Mouse (Mus musculus): Measurements from ENCODE around the gene Olfr1513. TPM values are rescaled to one million over a fixed set of nuclear protein-coding genes. Genes with fewer than 3 reads are reported as not detected.
"Not testable (repeated sequence)": the region's sequence is repeated elsewhere in the genome, so short reads cannot be mapped to it uniquely, and the experiment has no call there.

Gene Olfr1513
- not detected in 2 replicates for polyA plus RNA-seq (2015; fragmentation: Nextera tagmentation; extraction: Ambion mirVana)

DNA sequence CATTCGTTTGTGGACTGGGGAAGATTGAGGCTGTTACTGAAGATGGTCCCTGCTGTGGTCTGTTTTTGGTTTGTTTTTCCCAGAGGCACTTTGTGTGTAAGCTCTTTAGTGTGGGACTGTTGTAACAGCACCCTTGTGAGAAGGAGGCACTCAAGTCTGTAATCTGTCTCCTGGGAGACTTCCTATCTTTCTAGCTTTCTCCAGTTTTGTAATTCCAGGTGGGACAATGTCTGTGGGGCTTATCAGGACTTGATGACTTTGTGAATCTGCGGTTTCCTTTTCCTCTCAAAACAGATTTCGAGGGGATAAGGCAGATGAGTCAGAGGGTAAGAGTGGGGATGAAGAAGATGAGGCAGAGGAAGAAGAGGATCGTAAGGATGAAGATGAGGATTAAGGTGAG lies at the start of gene Olfr1513:
TSS of gene Olfr1513 (minus strand) at position 101 of the 400 bp plus-strand sequence.
- WGBS: 65% methylated on average over 4 of the region's 4 CpGs
- Histone ChIP-seq H3K4me1 (replicated peaks; ENCODE audit: insufficient read depth, low read length) (no peaks in the 10 kb centered on the region), H3K9ac (ENCODE audit: low read depth, low read length) (no peak within 1 kb of the TSS), H3K36me3 (ENCODE audit: insufficient read depth, low read length) (no peaks in the 10 kb centered on the region), H3K9me3 (replicated peaks; ENCODE audit: low read length) (no peaks in the 10 kb centered on the region), H3K27ac (no peak within 1 kb of the TSS), H3K4me2 (ENCODE audit: low read length) (no peak within 1 kb of the TSS), H3K27me3 (ENCODE audit: insufficient read depth, low read length) (no peaks in the 10 kb centered on the region), H3K4me3 (replicated peaks; ENCODE audit: low read depth, low read length) (no peak within 1 kb of the TSS)
- DNase-seq (ENCODE audit: low spot score) (no peak), ATAC-seq (replicated peaks; ENCODE audit: low FRiP score, low read depth) (no peak)
- TF ChIP-seq CTCF (IDR thresholded peaks at IDR 0.05; ENCODE audit: low read depth): no peak

DNA sequence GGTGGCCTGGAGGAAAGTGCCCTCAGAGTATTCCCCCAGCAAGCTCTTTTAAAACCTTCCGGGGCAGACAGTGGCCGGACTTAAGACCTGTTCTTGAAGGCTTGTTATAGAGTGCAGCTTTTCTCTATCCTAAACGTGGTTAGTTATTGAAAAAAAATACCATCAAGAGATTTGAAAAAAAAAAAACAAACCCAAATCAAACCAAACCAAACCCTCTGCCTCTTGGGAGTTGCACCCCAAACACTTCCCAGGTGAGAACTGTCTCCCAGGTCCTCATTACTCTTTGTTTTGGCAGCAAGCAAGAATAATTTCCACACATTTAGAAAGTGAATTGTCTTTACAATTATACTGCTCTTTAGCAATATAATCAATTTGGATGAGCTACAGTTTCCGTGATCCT lies 41.1 kb upstream of the Olfr1513 start, which contains the start of gene Olfr1511:
TSS of gene Olfr1511 (minus strand) at position 101 of the 400 bp plus-strand sequence.
- ATAC-seq (replicated peaks; ENCODE audit: low FRiP score, low read depth) (no peak), DNase-seq (ENCODE audit: low spot score) (no peak)
- H3K36me3 ChIP-seq (ENCODE audit: insufficient read depth, low read length): no peaks in the 10 kb centered on the region
- no peak within 1 kb of the TSS for H3K4me3 ChIP-seq (replicated peaks; ENCODE audit: low read depth, low read length)
- no peaks in the 10 kb centered on the region for H3K4me1 ChIP-seq (replicated peaks; ENCODE audit: insufficient read depth, low read length)
- TF ChIP-seq CTCF (IDR thresholded peaks at IDR 0.05; ENCODE audit: low read depth): no peak
- H3K9ac ChIP-seq (ENCODE audit: low read depth, low read length): no peak within 1 kb of the TSS
- H3K4me2 ChIP-seq (ENCODE audit: low read length): no peak within 1 kb of the TSS
- H3K27ac ChIP-seq: no peak within 1 kb of the TSS
- 84% methylated on average over 4 of the region's 4 CpGs for WGBS
- H3K9me3 ChIP-seq (replicated peaks; ENCODE audit: low read length): no peaks in the 10 kb centered on the region
- no peaks in the 10 kb centered on the region for H3K27me3 ChIP-seq (ENCODE audit: insufficient read depth, low read length)

DNA sequence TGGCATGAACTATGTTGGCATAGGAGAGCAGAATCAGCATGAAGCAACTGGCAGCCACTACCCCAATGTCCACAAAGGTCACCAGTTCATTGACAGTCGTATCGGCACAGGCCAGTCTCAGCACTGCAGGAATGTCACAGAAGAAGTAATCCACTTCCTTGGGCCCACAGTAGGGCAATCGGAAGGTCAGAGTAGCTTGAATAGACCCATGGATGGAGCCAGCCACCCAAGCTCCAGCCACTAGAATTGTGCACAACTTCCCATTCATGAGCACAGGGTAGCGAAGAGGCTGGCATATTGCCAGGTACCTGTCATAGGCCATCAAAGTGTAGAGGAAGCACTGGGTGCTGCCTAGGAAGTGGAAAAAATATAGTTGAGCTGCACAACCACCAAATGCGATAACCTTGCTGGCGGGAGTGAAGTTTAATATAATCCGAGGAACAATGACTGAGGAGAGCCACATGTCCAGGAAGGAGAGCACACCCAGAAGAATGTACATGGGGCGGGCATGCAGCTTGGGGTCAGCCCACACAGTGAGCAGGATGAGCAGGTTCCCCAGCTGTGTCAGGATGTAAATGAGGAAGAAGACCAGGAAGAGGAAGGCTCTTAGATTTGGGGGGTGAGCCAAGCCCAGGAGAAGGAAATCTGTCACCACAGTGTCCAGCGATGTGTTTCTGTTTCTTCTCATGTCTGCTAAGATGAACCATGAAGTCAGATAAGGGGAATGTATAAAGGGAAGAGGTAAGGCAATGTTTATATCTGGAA lies 34.1 kb upstream of the Olfr1513 start:
- not testable (repeated sequence) for H3K27ac ChIP-seq; H3K4me3 ChIP-seq (replicated peaks; ENCODE audit: low read depth, low read length); H3K36me3 ChIP-seq (ENCODE audit: insufficient read depth, low read length); H3K4me2 ChIP-seq (ENCODE audit: low read length); H3K9me3 ChIP-seq (replicated peaks; ENCODE audit: low read length); ATAC-seq (replicated peaks; ENCODE audit: low FRiP score, low read depth); H3K4me1 ChIP-seq (replicated peaks; ENCODE audit: insufficient read depth, low read length); DNase-seq (ENCODE audit: low spot score); H3K9ac ChIP-seq (ENCODE audit: low read depth, low read length); H3K27me3 ChIP-seq (ENCODE audit: insufficient read depth, low read length)
- WGBS: 82% methylated on average over 9 of the region's 9 CpGs

DNA sequence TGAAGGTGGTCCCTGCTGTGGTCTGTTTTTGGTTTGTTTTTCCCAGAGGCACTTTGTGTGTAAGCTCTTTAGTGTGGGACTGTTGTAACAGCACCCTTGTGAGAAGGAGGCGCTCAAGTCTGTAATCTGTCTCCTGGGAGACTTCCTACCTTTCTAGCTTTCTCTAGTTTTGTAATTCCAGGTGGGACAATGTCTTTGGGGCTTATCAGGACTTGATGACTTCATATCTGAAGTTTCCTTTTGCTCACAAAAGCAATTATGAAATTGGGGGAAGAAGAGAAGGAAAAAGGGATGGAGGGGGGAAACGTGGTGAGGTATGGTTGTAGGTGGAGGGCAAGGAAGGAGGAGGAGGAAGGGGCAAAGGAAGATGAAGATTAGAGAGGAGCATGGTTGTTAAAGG lies 22.9 kb upstream of the Olfr1513 start, which contains the start of gene Olfr1512:
TSS of gene Olfr1512 (minus strand) at position 101 of the 400 bp plus-strand sequence.
- TF ChIP-seq CTCF (IDR thresholded peaks at IDR 0.05; ENCODE audit: low read depth): no peak
- no peak within 1 kb of the TSS for H3K9ac ChIP-seq (ENCODE audit: low read depth, low read length)
- no peak within 1 kb of the TSS for H3K4me2 ChIP-seq (ENCODE audit: low read length)
- no peaks in the 10 kb centered on the region for H3K36me3 ChIP-seq (ENCODE audit: insufficient read depth, low read length)
- H3K4me1 ChIP-seq (replicated peaks; ENCODE audit: insufficient read depth, low read length): no peaks in the 10 kb centered on the region
- no peak within 1 kb of the TSS for H3K4me3 ChIP-seq (replicated peaks; ENCODE audit: low read depth, low read length)
- 73% methylated on average over 2 of the region's 2 CpGs for WGBS
- no peak for DNase-seq (ENCODE audit: low spot score)
- H3K27me3 ChIP-seq (ENCODE audit: insufficient read depth, low read length): no peaks in the 10 kb centered on the region
- no peak within 1 kb of the TSS for H3K27ac ChIP-seq
- no peaks in the 10 kb centered on the region for H3K9me3 ChIP-seq (replicated peaks; ENCODE audit: low read length)
- no peak for ATAC-seq (replicated peaks; ENCODE audit: low FRiP score, low read depth)

DNA sequence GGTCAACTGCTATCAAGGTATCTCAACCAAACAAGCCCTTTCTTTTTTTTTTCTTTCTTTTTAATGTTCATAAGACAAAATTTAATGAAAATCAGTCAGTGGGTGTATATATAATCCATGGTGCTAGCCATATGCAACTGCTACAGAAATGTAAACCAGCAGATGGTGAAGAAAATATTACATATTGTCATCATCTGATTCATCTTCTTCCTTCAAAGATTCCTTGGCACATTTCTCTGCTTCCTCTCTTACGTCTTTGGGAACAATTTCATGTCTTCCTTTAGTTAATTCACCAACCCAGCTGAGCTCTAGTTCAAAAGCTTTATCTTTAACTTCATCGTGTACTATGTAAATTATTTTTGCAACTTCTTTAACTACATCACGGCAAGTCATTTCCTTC lies 12.5 kb upstream of the Olfr1513 start:
- ATAC-seq (replicated peaks; ENCODE audit: low FRiP score, low read depth) (no peak), DNase-seq (ENCODE audit: low spot score) (no peak)
- no peaks in the 10 kb centered on the region for H3K4me1 ChIP-seq (replicated peaks; ENCODE audit: insufficient read depth, low read length)
- H3K36me3 ChIP-seq (ENCODE audit: insufficient read depth, low read length): no peaks in the 10 kb centered on the region
- no peak overlapping the region for H3K27ac ChIP-seq
- H3K4me3 ChIP-seq (replicated peaks; ENCODE audit: low read depth, low read length): no peak overlapping the region
- TF ChIP-seq CTCF (IDR thresholded peaks at IDR 0.05; ENCODE audit: low read depth): no peak
- no peak overlapping the region for H3K4me2 ChIP-seq (ENCODE audit: low read length)
- no peaks in the 10 kb centered on the region for H3K27me3 ChIP-seq (ENCODE audit: insufficient read depth, low read length)
- no peaks in the 10 kb centered on the region for H3K9me3 ChIP-seq (replicated peaks; ENCODE audit: low read length)
- H3K9ac ChIP-seq (ENCODE audit: low read depth, low read length): no peak overlapping the region
- WGBS: 89% methylated on average over 3 of the region's 3 CpGs

DNA sequence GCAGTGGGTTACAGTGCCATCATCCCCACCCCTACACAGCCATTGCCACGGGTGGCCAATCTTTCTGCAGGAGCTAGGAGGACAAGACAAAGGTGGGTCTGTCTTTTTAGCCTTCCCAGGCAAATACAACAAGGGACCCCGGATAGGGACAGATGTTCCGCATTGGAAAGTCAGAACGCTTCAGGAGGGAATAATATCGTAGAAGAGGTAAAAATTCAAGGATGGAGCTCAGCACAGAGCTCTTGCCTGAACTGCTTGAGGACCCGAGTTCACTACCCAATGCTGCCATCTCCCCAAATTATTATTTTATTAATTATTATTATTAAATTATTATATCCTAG lies 16.7 kb downstream of the Olfr1513 start:
- H3K27ac ChIP-seq: no peak overlapping the region
- WGBS: 80% methylated on average over 6 of the region's 6 CpGs
- no peaks in the 10 kb centered on the region for H3K36me3 ChIP-seq (ENCODE audit: insufficient read depth, low read length)
- H3K9me3 ChIP-seq (replicated peaks; ENCODE audit: low read length): no peaks in the 10 kb centered on the region
- DNase-seq (ENCODE audit: low spot score): no peak
- ATAC-seq (replicated peaks; ENCODE audit: low FRiP score, low read depth): no peak
- no peak overlapping the region for H3K4me2 ChIP-seq (ENCODE audit: low read length)
- H3K4me1 ChIP-seq (replicated peaks; ENCODE audit: insufficient read depth, low read length): no peaks in the 10 kb centered on the region
- no peak overlapping the region for H3K4me3 ChIP-seq (replicated peaks; ENCODE audit: low read depth, low read length)
- no peak overlapping the region for H3K9ac ChIP-seq (ENCODE audit: low read depth, low read length)
- no peaks in the 10 kb centered on the region for H3K27me3 ChIP-seq (ENCODE audit: insufficient read depth, low read length)
- no peak for TF ChIP-seq CTCF (IDR thresholded peaks at IDR 0.05; ENCODE audit: low read depth)

All from kidney, postnatal 0 days (tissue).